Mouse (Mus musculus): ENCODE measurements around the gene Thoc2. TPM values are rescaled to one million over a fixed set of nuclear protein-coding genes. Genes with fewer than 3 reads are reported as not detected.

Thoc2 gene
- polyA plus RNA-seq, 1 experiment from 2014 or later, result 111 TPM

Small RNAs within 50 kb of the gene (microRNA-seq; reads per million reads assigned to microRNA genes)
- not detected for gene Gm44490

Other genes with a start within 250 kb of the Thoc2 start
- gene Xiap, start 139.0 kb upstream of the Thoc2 start, polyA plus RNA-seq (2014; fragmentation: Nextera tagmentation; extraction: Ambion mirVana), result 22.8 and 24.0 TPM in 2 replicates
- gene Stag2, start 228.6 kb upstream of the Thoc2 start, polyA plus RNA-seq (2014; fragmentation: Nextera tagmentation; extraction: Ambion mirVana), result 55.8 and 59.5 TPM in 2 replicates

Data from stomach, embryonic 14.5 days (tissue).